Mouse (Mus musculus) hindbrain, embryonic 14.5 days (tissue): ENCODE results near the gene Rabac1. TPM values are rescaled to one million over a fixed set of nuclear protein-coding genes. Genes with fewer than 3 reads are reported as not detected.

Experiments used
- ATAC-seq: fragments of 200-750 bp; cut with Nextera tagmentation; 2 replicates; pipeline ENCODE4 v1.8.0; 2017; ENCODE audit warnings: moderate number of reproducible peaks, mild to moderate bottlenecking, moderate TSS enrichment, moderate library complexity; ENCODE audit not compliant: low FRiP score
- DNase-seq: peaks from one replicate; pipeline ENCODE4 v3.0.0-alpha.2; 2015; ENCODE audit warnings: low spot score
- H3K27ac ChIP-seq: fragments of 300-500 bp; sonication (generic); 2 replicates; pipeline ENCODE4 v1.5.1; 2014; ENCODE audit warnings: mild to moderate bottlenecking, moderate library complexity
- H3K27me3 ChIP-seq: fragments of 300-500 bp; sonication (generic); 2 replicates; pipeline ENCODE4 v1.6.1; 2014; ENCODE audit warnings: mild to moderate bottlenecking, low read length, mixed read lengths; ENCODE audit not compliant: control insufficient read depth, insufficient read depth
- H3K36me3 ChIP-seq: fragments of 300-500 bp; sonication (generic); replicated peaks from 2 replicates; pipeline ENCODE4 v1.6.1; 2014; ENCODE audit not compliant: control insufficient read depth, insufficient read depth
- H3K4me1 ChIP-seq: fragments of 300-500 bp; sonication (generic); replicated peaks from 2 replicates; pipeline ENCODE4 v1.6.1; 2014; ENCODE audit warnings: antibody characterized with exemption, low read length, mixed read lengths; ENCODE audit not compliant: control insufficient read depth, insufficient read depth
- H3K4me2 ChIP-seq: fragments of 300-500 bp; sonication (generic); replicated peaks from 2 replicates; pipeline ENCODE4 v1.6.1; 2014; ENCODE audit warnings: mild to moderate bottlenecking, moderate library complexity
- H3K4me3 ChIP-seq: fragments of 300-500 bp; sonication (generic); replicated peaks from 2 replicates; pipeline ENCODE4 v1.5.1; 2014; ENCODE audit warnings: mild to moderate bottlenecking, low read length
- H3K9ac ChIP-seq: fragments of 300-500 bp; sonication (generic); 2 replicates; pipeline ENCODE4 v1.6.1; 2014
- H3K9me3 ChIP-seq: fragments of 300-500 bp; sonication (generic); 2 replicates; pipeline ENCODE4 v1.6.1; 2016; ENCODE audit warnings: low read length; ENCODE audit not compliant: control insufficient read depth
- WGBS: fragments of 180-500 bp; shearing (Covaris S2); extraction: QIAGEN DNeasy Blood & Tissue Kit; methylation state at CpG from one replicate; pipeline ENCODE4 v1.1.7; 2014; 5-methylcytosine and 5-hydroxymethylcytosine counted together
- polyA plus RNA-seq: library from polyadenylated mRNA; unstranded; fragments of >200 nt; fragmentation: Nextera tagmentation; extraction: Ambion mirVana; gene quantifications from 2 replicates; pipeline ENCODE4 v1.2.1, GENCODE M21; 2014

Gene Rabac1
- polyA plus RNA-seq, 1 experiment from 2014 or later = 331 TPM

- H3K4me1 ChIP-seq = peaks cover 63% of the 10 kb centered on the region
- peak; percentile 87 for ATAC-seq
- under 1% methylated on average over 46 of the region's 54 CpGs for WGBS
- peak; percentile 83 for DNase-seq
- H3K4me2 ChIP-seq = peak within 1 kb of the TSS; percentile 54
- peak within 1 kb of the TSS; percentile 99 for H3K27ac ChIP-seq
- H3K27me3 ChIP-seq = no peaks in the 10 kb centered on the region
- no peaks in the 10 kb centered on the region for H3K9me3 ChIP-seq
- peaks cover 15% of the 10 kb centered on the region for H3K36me3 ChIP-seq
- peak within 1 kb of the TSS; percentile 90 for H3K9ac ChIP-seq
- peak within 1 kb of the TSS; percentile 76 for H3K4me3 ChIP-seq
Measured at GRCm38 (mm10) chr7:25005421-25006065, 33.0 kb upstream of the Rabac1 start, which contains the start of gene Atp1a3. TSS of gene Atp1a3 (minus strand) at chr7:25005958.

DNA sequence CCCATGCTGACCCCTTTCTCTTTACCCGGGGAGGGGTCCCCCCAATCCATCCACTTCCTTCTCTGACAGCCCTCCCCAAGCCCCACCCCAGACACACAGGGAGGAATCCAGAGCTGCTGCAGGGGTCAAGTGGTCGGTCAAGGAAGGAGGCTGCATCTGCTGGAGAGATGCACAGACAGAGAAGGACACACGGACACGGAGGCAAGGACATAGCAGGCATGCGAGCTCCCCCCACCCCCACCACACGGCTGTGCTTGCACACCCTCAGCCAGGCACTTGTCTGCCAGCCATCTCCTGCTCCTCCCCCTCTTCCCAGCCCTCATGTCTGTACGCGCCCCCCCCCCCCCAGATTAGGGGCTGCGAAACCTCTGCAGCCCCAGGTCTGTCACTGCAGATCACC, 32.3 kb upstream of the Rabac1 start:
- ATAC-seq (no peak), DNase-seq (no peak)
- H3K4me3 ChIP-seq = peak overlapping the region; percentile 76
- H3K27ac ChIP-seq = peak overlapping the region; percentile 99
- peak overlapping the region; percentile 54 for H3K4me2 ChIP-seq
- no peaks in the 10 kb centered on the region for H3K9me3 ChIP-seq
- H3K36me3 ChIP-seq = peaks cover 22% of the 10 kb centered on the region
- H3K9ac ChIP-seq = peak overlapping the region; percentile 90
- H3K4me1 ChIP-seq = peaks cover 56% of the 10 kb centered on the region
- WGBS = 28% methylated on average over 6 of the region's 9 CpGs
- H3K27me3 ChIP-seq = no peaks in the 10 kb centered on the region

- no peak for ATAC-seq
- peak overlapping the region; percentile 4; the same call in 1 of the 2 replicates for H3K27ac ChIP-seq
- H3K4me2 ChIP-seq = peak overlapping the region; percentile 54
- peak overlapping the region; percentile 76 for H3K4me3 ChIP-seq
- peak overlapping the region; percentile 90 for H3K9ac ChIP-seq
- no peaks in the 10 kb centered on the region for H3K9me3 ChIP-seq
- peaks cover 31% of the 10 kb centered on the region for H3K36me3 ChIP-seq
- WGBS = 77% methylated on average over 8 of the region's 8 CpGs
- H3K27me3 ChIP-seq = no peaks in the 10 kb centered on the region
- H3K4me1 ChIP-seq = peaks cover 47% of the 10 kb centered on the region
- DNase-seq = no peak
Measured at GRCm38 (mm10) chr7:25003820-25004388, 31.4 kb upstream of the Rabac1 start.

DNA sequence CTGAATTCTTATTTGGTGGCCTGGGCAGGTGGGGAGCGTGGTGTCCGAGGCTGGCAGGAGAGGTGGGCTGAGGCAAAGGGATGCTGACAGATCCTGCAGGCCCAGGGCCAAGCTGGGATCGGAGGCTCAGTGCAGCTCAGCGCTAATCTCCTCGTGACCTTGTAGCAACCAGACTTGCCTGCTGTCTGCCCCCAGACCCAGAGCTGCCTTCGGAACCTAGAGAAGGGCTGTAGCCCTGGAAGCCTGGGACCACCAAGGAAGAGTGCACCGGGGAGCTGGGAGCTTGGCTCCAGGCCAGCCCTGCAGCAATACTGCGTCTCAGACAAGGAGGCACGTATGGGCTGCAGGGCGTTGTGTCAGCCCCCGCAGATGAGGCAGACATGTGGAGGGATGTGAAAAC, 30.7 kb upstream of the Rabac1 start:
- 36% methylated on average over 11 of the region's 11 CpGs for WGBS
- H3K27ac ChIP-seq = 0 out of 2 replicates have a peak overlapping the region, but pooled peaks have one; percentile 11
- peaks cover 37% of the 10 kb centered on the region for H3K36me3 ChIP-seq
- H3K27me3 ChIP-seq = no peaks in the 10 kb centered on the region
- no peaks in the 10 kb centered on the region for H3K9me3 ChIP-seq
- DNase-seq (no peak), ATAC-seq (no peak)
- H3K9ac ChIP-seq = peak overlapping the region; percentile 90
- peak overlapping the region; percentile 76 for H3K4me3 ChIP-seq
- H3K4me1 ChIP-seq = peaks cover 41% of the 10 kb centered on the region
- H3K4me2 ChIP-seq = peak overlapping the region; percentile 54

DNA sequence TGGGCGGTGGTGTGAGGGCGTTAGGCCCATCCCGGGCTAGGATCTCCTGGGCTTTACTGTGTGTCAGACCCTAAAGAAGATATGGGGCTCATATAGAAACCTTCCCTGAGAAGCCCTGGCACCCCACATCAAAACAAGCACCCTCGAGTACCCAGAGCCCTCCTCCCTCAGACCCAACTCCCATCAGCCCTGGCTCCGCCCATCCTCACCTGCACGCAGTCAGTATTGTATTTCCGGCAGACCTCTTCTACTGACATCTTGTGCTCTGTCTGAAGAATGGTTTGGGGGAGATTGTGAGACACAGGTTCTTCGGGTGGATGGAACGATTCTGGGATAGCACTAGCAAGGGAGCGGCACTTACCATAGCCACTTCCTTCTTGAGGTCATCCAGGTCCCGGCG, 28.2 kb upstream of the Rabac1 start:
- no peak overlapping the region for H3K9ac ChIP-seq
- H3K9me3 ChIP-seq = no peaks in the 10 kb centered on the region
- H3K27ac ChIP-seq = no peak overlapping the region
- DNase-seq (no peak), ATAC-seq (no peak)
- peaks cover 58% of the 10 kb centered on the region for H3K36me3 ChIP-seq
- H3K4me2 ChIP-seq = no peak overlapping the region
- peaks cover 17% of the 10 kb centered on the region for H3K4me1 ChIP-seq
- 74% methylated on average over 12 of the region's 12 CpGs for whole genome bisulfite sequencing
- H3K4me3 ChIP-seq = no peak overlapping the region
- H3K27me3 ChIP-seq = no peaks in the 10 kb centered on the region

GRCm38 (mm10) chr7:25000211-25000610, 27.7 kb upstream of the Rabac1 start:
- H3K4me2 ChIP-seq = no peak overlapping the region
- 82% methylated on average over 7 of the region's 7 CpGs for WGBS
- no peak overlapping the region for H3K27ac ChIP-seq
- no peak overlapping the region for H3K9ac ChIP-seq
- H3K4me1 ChIP-seq = peaks cover 17% of the 10 kb centered on the region
- no peak for ATAC-seq
- H3K36me3 ChIP-seq = peaks cover 63% of the 10 kb centered on the region
- no peak for DNase-seq
- H3K9me3 ChIP-seq = no peaks in the 10 kb centered on the region
- H3K27me3 ChIP-seq = no peaks in the 10 kb centered on the region
- H3K4me3 ChIP-seq = no peak overlapping the region

- 76% methylated on average over 6 of the region's 6 CpGs for WGBS
- ATAC-seq (no peak), DNase-seq (no peak)
- H3K9ac ChIP-seq = no peak overlapping the region
- H3K36me3 ChIP-seq = peaks cover 96% of the 10 kb centered on the region
- no peak overlapping the region for H3K27ac ChIP-seq
- no peaks in the 10 kb centered on the region for H3K9me3 ChIP-seq
- H3K4me2 ChIP-seq = no peak overlapping the region
- H3K27me3 ChIP-seq = no peaks in the 10 kb centered on the region
- H3K4me3 ChIP-seq = no peak overlapping the region
- H3K4me1 ChIP-seq = no peaks in the 10 kb centered on the region
Measured at GRCm38 (mm10) chr7:24993081-24993480, 20.5 kb upstream of the Rabac1 start.

DNA sequence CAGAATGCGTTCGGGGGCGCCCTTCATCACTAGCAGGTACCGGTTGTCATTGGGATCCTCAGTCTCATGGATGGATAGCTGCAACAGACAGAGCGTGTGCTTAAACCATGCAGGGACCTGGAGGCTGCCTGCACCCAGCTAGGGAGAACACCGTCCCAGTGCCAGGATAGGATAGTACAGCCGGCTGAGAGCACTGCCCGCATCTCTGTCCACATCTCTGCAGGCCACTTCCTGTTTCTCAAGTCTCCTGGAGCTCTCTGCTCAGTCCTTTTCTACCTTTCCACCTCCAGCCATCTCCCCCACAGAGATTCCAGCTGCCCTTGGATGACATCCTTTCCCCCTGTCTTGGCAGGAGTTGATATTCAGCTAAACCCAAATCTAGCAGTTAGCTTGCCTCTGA, 17.9 kb upstream of the Rabac1 start:
- Histone ChIP-seq H3K9me3 (no peaks in the 10 kb centered on the region), H3K27me3 (no peaks in the 10 kb centered on the region), H3K9ac (no peak overlapping the region), H3K36me3 (peaks cover 98% of the 10 kb centered on the region), H3K4me3 (no peak overlapping the region), H3K4me2 (no peak overlapping the region), H3K27ac (no peak overlapping the region), H3K4me1 (no peaks in the 10 kb centered on the region)
- ATAC-seq = no peak
- no peak for DNase-seq
- WGBS = 79% methylated on average over 8 of the region's 8 CpGs

DNA sequence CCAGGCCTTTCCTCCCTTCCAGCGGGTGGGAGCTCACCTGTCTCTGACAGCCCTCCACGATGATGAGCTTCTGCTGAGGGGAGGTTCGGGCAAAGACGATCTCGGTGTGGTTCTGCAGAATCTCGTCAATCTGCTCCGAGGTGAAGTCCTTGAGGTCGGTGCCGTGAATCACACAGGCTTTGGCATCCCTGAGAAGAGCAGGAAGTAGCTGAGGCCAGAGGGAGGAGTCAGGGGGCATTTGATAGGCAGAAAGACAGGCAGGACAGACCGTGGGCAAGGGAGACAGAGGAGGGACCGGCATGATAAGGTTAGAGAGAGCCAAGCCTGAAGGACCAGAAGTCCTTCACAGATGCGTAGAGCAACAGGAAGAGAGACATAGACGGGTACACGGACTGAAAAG, 15.4 kb upstream of the Rabac1 start:
- Histone ChIP-seq H3K4me3 (no peak overlapping the region), H3K4me2 (no peak overlapping the region), H3K9ac (no peak overlapping the region), H3K27me3 (no peaks in the 10 kb centered on the region), H3K4me1 (no peaks in the 10 kb centered on the region), H3K27ac (no peak overlapping the region), H3K9me3 (no peaks in the 10 kb centered on the region), H3K36me3 (peaks cover 97% of the 10 kb centered on the region)
- DNase-seq = no peak
- ATAC-seq = no peak
- WGBS = 89% methylated on average over 14 of the region's 14 CpGs
